ENCODE assay signal across 7 mouse cellular contexts in the genomic region with DNA sequence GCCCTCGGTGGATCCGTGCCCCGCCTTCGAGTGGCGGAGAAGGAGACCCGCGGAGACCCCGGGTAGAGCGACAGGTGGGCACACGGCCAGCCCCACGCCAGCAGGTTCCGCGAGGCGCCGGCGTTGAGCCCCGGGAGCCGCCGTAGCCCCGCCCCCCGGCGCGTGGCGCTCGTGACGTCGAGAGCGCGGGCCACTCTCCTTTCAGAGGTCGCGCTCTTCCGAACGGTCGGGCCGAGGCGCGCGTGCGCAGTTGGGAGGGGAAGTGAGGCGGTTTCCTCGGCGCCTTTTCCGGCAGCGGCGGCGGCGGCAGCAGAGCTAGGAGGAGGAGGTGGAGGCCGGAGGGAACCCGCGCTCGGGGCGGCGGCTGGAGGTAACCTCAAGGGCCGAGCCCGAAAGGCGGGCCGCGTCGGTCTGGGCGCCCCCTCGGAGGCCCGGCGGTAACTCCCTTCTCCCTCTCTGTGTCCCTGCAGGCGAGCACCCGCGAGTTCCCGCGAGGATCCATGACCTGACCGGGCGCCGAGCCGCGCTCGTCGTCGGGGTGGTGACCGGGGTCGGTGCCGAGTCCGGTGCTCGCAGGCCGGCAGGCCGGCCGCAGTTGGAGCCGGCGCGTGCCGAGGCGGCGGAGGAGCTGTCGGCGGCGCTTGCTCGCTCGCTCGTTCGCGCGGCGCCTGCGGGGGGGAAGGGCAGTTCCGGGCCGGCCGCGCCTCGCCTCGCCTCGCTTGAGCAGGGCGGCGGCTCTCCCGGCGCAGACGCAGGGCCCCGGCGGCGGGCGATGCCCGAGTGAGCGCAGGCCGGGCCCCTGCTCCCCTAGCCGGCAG. TPM values are rescaled to one million over a fixed set of nuclear protein-coding genes. Genes with fewer than 3 reads are reported as not detected.
A peak's percentile ranks its signal among the peaks of the same experiment; 100 is the strongest.
DNase-seq lines count a peak whose midpoint lies in the region; ATAC-seq lines count a peak whose summit lies in the region.

A gene (plus strand): TSS at position 297 of the 818 bp plus-strand sequence.
A gene (minus strand): TSS at position 605 of the 818 bp plus-strand sequence.

- no peaks in the 10 kb centered on the region for H3K9me3 ChIP-seq in intestine, embryonic 16.5 days (ENCODE audit: control insufficient read depth, low read length)
- no peaks in the 10 kb centered on the region for H3K9me3 ChIP-seq in midbrain, embryonic 11.5 days (ENCODE audit: control insufficient read depth, low read length)

- H3K4me1 ChIP-seq in intestine, embryonic 16.5 days (ENCODE audit: control insufficient read depth, insufficient read depth, low read length), result peaks cover 11% of the 10 kb centered on the region
- peaks cover 12% of the 10 kb centered on the region for H3K4me1 ChIP-seq in midbrain, embryonic 11.5 days (ENCODE audit: control insufficient read depth, insufficient read depth, low read length)

- peak within 1 kb of the TSS; percentile 99 for H3K4me3 ChIP-seq in intestine, embryonic 16.5 days (ENCODE audit: low read length)
- H3K4me3 ChIP-seq in midbrain, embryonic 11.5 days (ENCODE audit: low read depth, low read length), result peak within 1 kb of the TSS; percentile 96

- peak within 1 kb of the TSS; percentile 98 for H3K27ac ChIP-seq in intestine, embryonic 16.5 days (ENCODE audit: low read length)
- H3K27ac ChIP-seq in midbrain, embryonic 11.5 days (ENCODE audit: low read depth, low read length), result peak within 1 kb of the TSS; percentile 81

- peak; percentile 91 for ATAC-seq in intestine, embryonic 16.5 days
- ATAC-seq in midbrain, embryonic 11.5 days (ENCODE audit: low FRiP score), result peak; percentile 94

- peak within 1 kb of the TSS; percentile 63 for H3K4me2 ChIP-seq in intestine, embryonic 16.5 days (ENCODE audit: low read depth, low read length)
- peak within 1 kb of the TSS; percentile 92 for H3K4me2 ChIP-seq in midbrain, embryonic 11.5 days

- WGBS in intestine, embryonic 16.5 days, result under 1% methylated on average over 117 of the region's 121 CpGs
- under 1% methylated on average over 102 of the region's 121 CpGs for WGBS in midbrain, embryonic 11.5 days

- DNase-seq in adrenal gland, adult 2 months, result peak; percentile 99
- DNase-seq in embryo, embryonic 11.5 days (ENCODE audit: low read depth, low spot score), result peak; percentile 95
- peak; percentile 99 for DNase-seq in gastrocnemius, postnatal 4 days (ENCODE audit: low spot score in 2 of 2)
- peak; percentile 98 to 99 for DNase-seq in left cerebral cortex, postnatal 36 days (ENCODE audit: low spot score in 2 of 2)
- DNase-seq in midbrain, embryonic 11.5 days (ENCODE audit: low spot score, missing footprints), result peak; percentile 100
- peak; percentile 98 for DNase-seq in skeletal muscle tissue, adult 2 months (ENCODE audit: low read depth, low spot score)

- intact Hi-C loops in left cerebral cortex, postnatal 36 days (cut with DNase I), result loop anchor here (5.0 kb wide), 1 partner anchor 90 kb away; no protein-coding TSS in a partner anchor

- no peaks in the 10 kb centered on the region for H3K36me3 ChIP-seq in intestine, embryonic 16.5 days (ENCODE audit: control insufficient read depth, insufficient read depth, low read length)
- H3K36me3 ChIP-seq in midbrain, embryonic 11.5 days (ENCODE audit: control insufficient read depth, insufficient read depth, low read length), result peaks cover 2% of the 10 kb centered on the region; the same call in 1 of the 2 replicates

- no peaks in the 10 kb centered on the region for H3K27me3 ChIP-seq in intestine, embryonic 16.5 days (replicated peaks; ENCODE audit: control insufficient read depth, insufficient read depth, low read length)
- no peaks in the 10 kb centered on the region for H3K27me3 ChIP-seq in midbrain, embryonic 11.5 days (ENCODE audit: control insufficient read depth, insufficient read depth, low read length)

- peak within 1 kb of the TSS; percentile 100 for H3K9ac ChIP-seq in intestine, embryonic 16.5 days (ENCODE audit: low read depth, low read length)
- H3K9ac ChIP-seq in midbrain, embryonic 11.5 days (ENCODE audit: low read length), result peak within 1 kb of the TSS; percentile 95

RNA-seq across cellular contexts. Expression of the first gene that starts in this region (rescaled TPM):
- total RNA-seq in adrenal gland, adult 2 months (2021), result 100 to 1,000 TPM; 112 to 123 TPM
- polyA plus RNA-seq in adrenal gland, adult 2 months (2012; rRNA removed), result 123 and 157 TPM in 2 replicates
- 10 to 100 TPM; 72.6 to 77.6 TPM for total RNA-seq in gastrocnemius, postnatal 4 days (2021)
- polyA plus RNA-seq in intestine, embryonic 16.5 days (2015; fragmentation: Nextera tagmentation; extraction: Ambion mirVana), result 18.0 and 34.2 TPM in 2 replicates
- total RNA-seq in left cerebral cortex, postnatal 36 days (2021), result 10 to 100 TPM; 49.9 to 61.4 TPM
- 47.7 and 48.6 TPM in 2 replicates for polyA plus RNA-seq in midbrain, embryonic 11.5 days (2014; fragmentation: Nextera tagmentation; extraction: Ambion mirVana)

RNA-seq across cellular contexts. Expression of the second gene that starts in this region (rescaled TPM):
- total RNA-seq in adrenal gland, adult 2 months (2021), result 1 to 10 TPM; 1.2 TPM
- polyA plus RNA-seq in adrenal gland, adult 2 months (2012; rRNA removed), result 3.8 and 3.9 TPM in 2 replicates
- total RNA-seq in gastrocnemius, postnatal 4 days (2021), result under 1 TPM in 1 of 2 experiments, not detected in 1; 0.81 TPM
- polyA plus RNA-seq in intestine, embryonic 16.5 days (2015; fragmentation: Nextera tagmentation; extraction: Ambion mirVana), result 1.0 and 1.4 TPM in 2 replicates
- total RNA-seq in left cerebral cortex, postnatal 36 days (2021), result 1 to 10 TPM in 1 of 2 experiments, under 1 TPM in 1; 0.93 to 1.7 TPM
- 1.4 and 1.6 TPM in 2 replicates for polyA plus RNA-seq in midbrain, embryonic 11.5 days (2014; fragmentation: Nextera tagmentation; extraction: Ambion mirVana)

Comparison
In these comparisons a context has a peak if more than half of its experiments do, and no peak if none do; other contexts are left out.
1. Peak in every context shown above with its lines: DNase-seq, ATAC-seq, H3K4me3 ChIP-seq and H3K27ac ChIP-seq.